Mouse (Mus musculus) heart, adult 2 months (tissue): ENCODE results near the gene Nat8l. TPM values are rescaled to one million over a fixed set of nuclear protein-coding genes. Genes with fewer than 3 reads are reported as not detected.
A peak's percentile ranks its signal among the peaks of the same experiment; 100 is the strongest.

ENCODE experiments used
- DNase-seq, 2 experiments: peaks; one replicate each; pipeline ENCODE4 v3.0.0; 2021
- H3K27ac ChIP-seq: fragments of 200-600 bp; 2 replicates; pipeline ENCODE4 v1.8.1; 2022
- H3K27me3 ChIP-seq: fragments of 200-500 bp; 2 replicates; pipeline ENCODE4 v1.6.1; 2012; ENCODE audit warnings: mild to moderate bottlenecking, low read length, inconsistent platforms, mixed read lengths; ENCODE audit not compliant: control insufficient read depth, insufficient read depth
- H3K36me3 ChIP-seq: fragments of 200-500 bp; 2 replicates; pipeline ENCODE4 v1.6.1; 2012; ENCODE audit warnings: low read length, inconsistent platforms; ENCODE audit not compliant: control insufficient read depth, insufficient read depth
- H3K4me1 ChIP-seq: fragments of 200-500 bp; 2 replicates; pipeline ENCODE4 v1.6.1; 2011; ENCODE audit warnings: low read length; ENCODE audit not compliant: control insufficient read depth, insufficient read depth
- H3K4me3 ChIP-seq: fragments of 200-600 bp; 2 replicates; pipeline ENCODE4 v1.8.1; 2022
- H3K79me2 ChIP-seq: fragments of 200-500 bp; replicated peaks from 2 replicates; pipeline ENCODE4 v1.6.1; 2012; ENCODE audit warnings: mild to moderate bottlenecking, inconsistent platforms, low read length, moderate library complexity, mixed read lengths; ENCODE audit not compliant: control insufficient read depth, insufficient read depth
- H3K9ac ChIP-seq: fragments of 200-500 bp; 2 replicates; pipeline ENCODE4 v1.6.1; 2012; ENCODE audit warnings: low read depth, mild to moderate bottlenecking, control low read depth, inconsistent platforms, low read length, mixed read lengths
- CTCF ChIP-seq: fragments of 200-600 bp; IDR thresholded peaks from 2 replicates; pipeline ENCODE4 v1.8.1; 2022; ENCODE audit warnings: antibody characterized with exemption, mild to moderate bottlenecking, moderate library complexity
- EP300 ChIP-seq: fragments of 200-500 bp; IDR thresholded peaks from 2 replicates; pipeline ENCODE4 v1.6.1; 2011; ENCODE audit warnings: low read depth, low read length, control low read depth; ENCODE audit not compliant: insufficient read depth
- POLR2A ChIP-seq: fragments of 200-500 bp; IDR thresholded peaks from 2 replicates; pipeline ENCODE4 v1.6.1; 2011; ENCODE audit warnings: mild to moderate bottlenecking, low read depth, low read length, control low read depth; ENCODE audit not compliant: insufficient read depth
- WGBS: fragments of 180-500 bp; shearing (Covaris S2); methylation state at CpG from one replicate; pipeline ENCODE4 v1.1.7; 2018; 5-methylcytosine and 5-hydroxymethylcytosine counted together
- intact Hi-C: fragments of 180-260 bp; cut with DNase I; formaldehyde crosslinking; loops from one replicate; pipeline ENCODE4 v1.15.1; 2025
- polyA plus RNA-seq: library from polyadenylated mRNA; depleted of rRNA; stranded (reverse); fragments of >200 nt; gene quantifications from 2 replicates; pipeline ENCODE4 v1.2.3, GENCODE M21; 2012
- total RNA-seq, 2 experiments: library from RNA; stranded (reverse); gene quantifications; 2 replicates each; pipeline ENCODE4 v1.2.3; 2021

Nat8l gene
- total and polyA plus RNA-seq, 3 experiments, result 1.1 to 5.7 (median 1.1) TPM

DNA sequence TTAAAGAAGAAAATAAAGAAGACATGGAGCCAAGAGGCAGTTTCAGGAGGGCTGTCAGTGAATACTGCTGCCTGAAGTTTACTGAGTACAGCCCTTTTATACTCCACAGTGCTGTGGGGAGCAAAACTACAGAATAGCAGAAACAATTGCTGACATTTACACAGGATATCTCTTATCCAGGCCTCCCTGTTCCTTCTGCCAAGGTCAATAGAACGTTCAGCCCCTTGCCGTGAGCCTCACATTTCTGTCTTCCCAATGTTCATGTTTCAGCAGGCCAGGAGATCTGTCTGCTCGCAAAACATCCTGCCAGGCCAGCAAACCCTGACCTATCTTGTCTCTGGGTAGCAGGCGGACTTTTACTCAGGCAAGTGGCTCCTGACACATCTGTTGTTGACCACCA lies 36.4 kb upstream of the Nat8l start:
- Histone ChIP-seq H3K36me3 (no peaks in the 10 kb centered on the region), H3K79me2 (no peaks in the 10 kb centered on the region), H3K4me1 (peaks cover 4% of the 10 kb centered on the region), H3K4me3 (no peak overlapping the region), H3K27me3 (no peaks in the 10 kb centered on the region), H3K27ac (peak overlapping the region; percentile 11; the same call in 1 of the 2 replicates), H3K9ac (no peak overlapping the region)
- TF ChIP-seq POLR2A (no peak), CTCF (no peak), EP300 (no peak)
- DNase-seq, result no peak
- intact Hi-C loops, result loop anchor here (10.0 kb wide), 1 partner anchor 105 kb away; no protein-coding TSS in a partner anchor
- 31% methylated on average over 4 of the region's 4 CpGs for WGBS

DNA sequence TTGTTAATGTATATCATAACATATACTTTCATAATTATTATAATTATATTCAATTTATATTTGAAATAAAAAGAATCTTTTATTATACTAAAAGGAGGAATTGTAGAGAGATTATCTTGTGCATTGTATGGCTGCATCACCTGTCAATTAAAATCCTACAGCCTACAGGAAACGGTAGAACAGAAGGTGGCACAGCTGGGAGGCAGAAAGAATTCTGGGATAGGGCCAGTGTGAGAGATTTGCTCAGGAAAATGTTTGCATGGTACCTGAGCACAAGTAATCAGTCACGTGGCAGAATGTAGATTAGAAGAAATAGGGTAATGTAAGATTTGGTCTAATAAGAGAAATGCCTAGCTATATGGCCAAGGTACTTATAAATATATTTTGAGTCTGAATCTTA lies 21.0 kb upstream of the Nat8l start:
- no peak overlapping the region for H3K4me3 ChIP-seq
- H3K36me3 ChIP-seq, result no peaks in the 10 kb centered on the region
- no peak overlapping the region for H3K27ac ChIP-seq
- no peaks in the 10 kb centered on the region for H3K27me3 ChIP-seq
- no peaks in the 10 kb centered on the region for H3K79me2 ChIP-seq
- intact Hi-C loops, result no loop called here
- no peak for DNase-seq
- H3K4me1 ChIP-seq, result no peaks in the 10 kb centered on the region
- 60% methylated on average over 2 of the region's 2 CpGs for WGBS
- TF ChIP-seq CTCF (no peak), EP300 (no peak), POLR2A (no peak)
- H3K9ac ChIP-seq, result no peak overlapping the region

DNA sequence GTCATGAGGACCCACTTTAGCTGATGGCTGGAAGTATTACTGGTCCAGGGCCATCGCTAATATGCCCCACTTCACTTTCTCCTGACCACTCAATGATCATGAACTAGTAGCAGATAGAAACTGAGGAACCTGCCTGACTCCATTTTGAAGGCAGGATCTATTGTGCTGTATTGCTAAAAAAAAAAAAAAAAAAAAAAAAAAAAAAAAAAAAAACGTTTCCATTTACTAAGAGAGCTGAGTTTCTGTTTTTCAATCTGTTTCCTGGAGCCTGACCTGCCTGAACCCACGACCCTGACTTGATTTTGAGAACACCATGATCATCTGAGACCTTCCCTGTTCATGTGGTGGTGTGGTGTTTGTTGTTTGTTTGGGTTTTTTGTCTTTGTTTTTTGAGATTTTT lies 19.5 kb upstream of the Nat8l start:
- Histone ChIP-seq H3K36me3 (no peaks in the 10 kb centered on the region), H3K79me2 (no peaks in the 10 kb centered on the region), H3K4me3 (no peak overlapping the region), H3K27me3 (no peaks in the 10 kb centered on the region), H3K27ac (no peak overlapping the region), H3K9ac (no peak overlapping the region), H3K4me1 (no peaks in the 10 kb centered on the region)
- intact Hi-C loops, result no loop called here
- DNase-seq, result no peak
- WGBS, result 29% methylated on average over 3 of the region's 3 CpGs
- TF ChIP-seq CTCF, result no peak
- TF ChIP-seq EP300, result no peak
- TF ChIP-seq POLR2A, result no peak

DNA sequence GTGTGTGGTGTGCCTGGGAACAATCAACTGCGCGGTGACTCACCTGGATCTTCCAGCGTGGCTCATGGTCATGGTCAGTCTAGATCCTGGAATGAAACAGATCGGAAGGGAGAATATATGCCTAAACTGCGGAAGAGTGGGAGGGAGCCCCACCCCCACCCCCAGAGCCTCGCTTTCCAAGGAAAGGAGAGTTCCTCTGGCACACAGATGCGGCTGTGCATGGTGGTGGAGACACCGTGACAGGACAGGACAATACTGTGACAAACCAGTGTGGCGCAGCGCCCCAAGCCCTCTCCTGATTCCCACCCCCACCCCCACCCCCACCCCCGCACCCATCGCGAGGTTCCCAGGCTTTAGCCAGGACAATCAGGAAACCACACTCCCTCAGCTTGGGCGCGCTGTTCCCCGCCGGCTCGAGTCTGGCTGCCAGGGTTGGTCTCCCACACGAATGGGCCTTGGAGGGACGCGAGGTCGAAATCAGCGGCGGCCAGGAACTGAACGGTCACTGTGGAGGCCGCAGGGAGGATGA lies 13.0 kb upstream of the Nat8l start:
- H3K4me1 ChIP-seq, result no peaks in the 10 kb centered on the region
- WGBS, result 11% methylated on average over 26 of the region's 26 CpGs
- intact Hi-C loops, result no loop called here
- H3K27me3 ChIP-seq, result no peaks in the 10 kb centered on the region
- H3K36me3 ChIP-seq, result no peaks in the 10 kb centered on the region
- DNase-seq, result no peak
- peak overlapping the region; percentile 77 for H3K4me3 ChIP-seq
- H3K79me2 ChIP-seq, result no peaks in the 10 kb centered on the region
- H3K9ac ChIP-seq, result peak overlapping the region; percentile 60
- H3K27ac ChIP-seq, result no peak overlapping the region
- TF ChIP-seq POLR2A (no peak), CTCF (no peak), EP300 (no peak)

DNA sequence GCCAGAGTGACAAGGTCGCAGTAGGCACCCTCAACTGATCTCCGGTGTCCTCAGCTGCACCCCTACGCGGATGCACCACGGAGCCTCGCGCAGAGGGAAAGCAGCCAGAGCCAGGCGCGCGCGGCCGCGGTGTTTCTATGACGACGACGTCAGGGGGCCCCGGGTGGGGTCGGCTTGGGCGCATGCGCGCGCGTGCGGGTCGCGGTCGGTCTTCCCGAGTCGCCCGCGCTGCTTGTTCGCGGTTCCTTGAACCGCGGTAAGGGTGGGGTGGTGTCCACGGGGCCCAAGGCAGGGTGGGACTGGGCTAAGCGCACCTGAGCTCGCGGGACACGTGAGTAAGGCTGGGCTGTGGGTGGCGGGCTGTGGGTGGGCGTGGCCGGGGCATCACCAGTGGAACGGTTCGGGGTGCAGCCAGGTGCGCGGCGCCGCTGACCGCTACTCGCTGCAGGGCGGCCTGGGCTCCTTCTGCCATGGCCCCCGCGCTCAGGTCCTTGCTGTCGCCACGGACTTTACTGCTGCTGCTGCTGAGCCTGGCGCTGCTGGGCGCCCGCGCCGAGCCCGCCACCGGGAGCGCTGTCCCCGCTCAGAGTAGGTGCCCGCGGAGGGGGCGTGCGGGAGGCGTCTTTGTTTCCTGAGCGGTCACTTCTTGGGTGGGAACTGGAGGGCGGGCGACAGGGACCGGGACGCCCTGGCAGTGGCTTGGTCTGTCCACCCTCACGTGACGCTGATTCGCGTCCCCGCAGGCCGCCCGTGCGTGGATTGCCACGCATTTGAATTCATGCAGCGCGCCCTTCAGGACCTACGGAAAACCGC lies 12.3 kb upstream of the Nat8l start, which contains the start of gene Gm1673:
Gene Gm1673 (plus strand): TSS at position 125 of the 813 bp plus-strand sequence.
- H3K9ac ChIP-seq, result peak within 1 kb of the TSS; percentile 60
- no peaks in the 10 kb centered on the region for H3K79me2 ChIP-seq
- peak within 1 kb of the TSS; percentile 77 for H3K4me3 ChIP-seq
- H3K4me1 ChIP-seq, result no peaks in the 10 kb centered on the region
- H3K27ac ChIP-seq, result no peak within 1 kb of the TSS
- intact Hi-C loops, result no loop called here
- no peaks in the 10 kb centered on the region for H3K36me3 ChIP-seq
- TF ChIP-seq POLR2A (0 out of 2 replicates have a peak, but pooled peaks have one; percentile 13), CTCF (peak; percentile 67), EP300 (no peak)
- no peaks in the 10 kb centered on the region for H3K27me3 ChIP-seq
- under 1% methylated on average over 84 of the region's 88 CpGs for whole genome bisulfite sequencing
- DNase-seq, result peak; percentile 82 to 83
